Mouse (Mus musculus) midbrain, embryonic 16.5 days (tissue): Measurements from ENCODE around the gene Grin2b. TPM values are rescaled to one million over a fixed set of nuclear protein-coding genes. Genes with fewer than 3 reads are reported as not detected.

Experiments used
- ATAC-seq: fragments of 200-750 bp; cut with Nextera tagmentation; 2 replicates; pipeline ENCODE4 v1.8.0; 2017; ENCODE audit warnings: moderate TSS enrichment
- H3K27ac ChIP-seq: fragments of 300-500 bp; sonication (generic); 2 replicates; pipeline ENCODE4 v1.5.1; 2014; ENCODE audit warnings: mild to moderate bottlenecking, low read length, mixed read lengths
- H3K27me3 ChIP-seq: fragments of 300-500 bp; sonication (generic); 2 replicates; pipeline ENCODE4 v1.6.1; 2014; ENCODE audit warnings: low read depth, low read length, mixed read lengths; ENCODE audit not compliant: control insufficient read depth, insufficient read depth
- H3K36me3 ChIP-seq: fragments of 300-500 bp; sonication (generic); 2 replicates; pipeline ENCODE4 v1.6.1; 2014; ENCODE audit warnings: mild to moderate bottlenecking, low read length, moderate library complexity, mixed read lengths; ENCODE audit not compliant: control insufficient read depth, insufficient read depth
- H3K4me1 ChIP-seq: fragments of 300-500 bp; sonication (generic); 2 replicates; pipeline ENCODE4 v1.6.1; 2014; ENCODE audit warnings: mild to moderate bottlenecking, low read length, mixed read lengths; ENCODE audit not compliant: control insufficient read depth, insufficient read depth
- H3K4me2 ChIP-seq: fragments of 300-500 bp; sonication (generic); 2 replicates; pipeline ENCODE4 v1.6.1; 2014; ENCODE audit warnings: mild to moderate bottlenecking, low read length, mixed read lengths
- H3K4me3 ChIP-seq: fragments of 300-500 bp; sonication (generic); 2 replicates; pipeline ENCODE4 v1.5.1; 2014; ENCODE audit warnings: low read depth, mild to moderate bottlenecking, low read length, moderate library complexity, mixed read lengths
- H3K9ac ChIP-seq: fragments of 300-500 bp; sonication (generic); 2 replicates; pipeline ENCODE4 v1.6.1; 2014; ENCODE audit warnings: low read depth, low read length, mixed read lengths
- H3K9me3 ChIP-seq: fragments of 300-500 bp; sonication (generic); replicated peaks from 2 replicates; pipeline ENCODE4 v1.6.1; 2014; ENCODE audit warnings: mild to moderate bottlenecking, low read length, mixed read lengths; ENCODE audit not compliant: control insufficient read depth, poor library complexity, severe bottlenecking
- WGBS: fragments of 180-500 bp; shearing (Covaris S2); extraction: QIAGEN DNeasy Blood & Tissue Kit; methylation state at CpG from one replicate; pipeline ENCODE4 v1.1.7; 2014; 5-methylcytosine and 5-hydroxymethylcytosine counted together
- polyA plus RNA-seq: library from polyadenylated mRNA; unstranded; fragments of >200 nt; fragmentation: Nextera tagmentation; extraction: Ambion mirVana; gene quantifications from 2 replicates; pipeline ENCODE4 v1.2.1, GENCODE M21; 2015

The Grin2b gene
- polyA plus RNA-seq, 1 experiment from 2014 or later = 75.6 TPM

DNA sequence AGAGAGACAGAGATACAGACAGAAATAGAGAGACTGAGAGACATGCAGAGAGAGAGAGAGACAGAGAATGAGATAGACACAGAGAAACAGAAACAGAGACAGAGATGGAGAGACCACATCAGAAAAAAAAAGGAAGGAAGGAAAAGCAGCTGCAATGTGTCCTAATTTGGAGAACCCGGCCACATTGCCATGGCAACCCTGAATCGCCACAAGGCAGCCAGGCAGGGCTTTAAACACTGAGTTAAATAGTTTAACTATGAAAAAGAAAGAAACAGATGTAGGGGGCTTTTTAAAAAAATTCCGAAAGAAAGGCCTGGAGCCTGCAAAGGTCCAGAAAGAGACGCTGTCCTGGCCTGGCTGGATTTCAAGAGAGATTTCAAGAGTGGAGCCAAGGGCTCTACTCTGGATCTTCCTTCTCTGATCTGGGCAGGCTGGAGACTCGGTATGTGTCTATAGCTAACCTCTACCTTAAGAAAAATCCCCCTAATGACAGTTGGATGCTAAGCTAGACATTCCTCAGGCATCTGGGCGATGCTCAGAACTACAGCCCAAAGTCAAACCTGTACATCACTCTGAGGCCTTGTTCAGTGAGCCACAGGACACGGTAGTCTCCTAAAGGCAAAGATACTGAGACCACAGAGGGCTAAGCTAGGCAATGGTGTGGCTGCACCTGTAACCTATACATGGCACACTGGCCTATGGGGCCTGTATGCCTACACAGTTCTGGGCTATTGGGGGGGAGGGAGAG is 162.8 kb downstream of the Grin2b start:
- Histone ChIP-seq H3K9ac (0 out of 2 replicates have a peak overlapping the region, but pooled peaks have one; percentile 25), H3K36me3 (no peaks in the 10 kb centered on the region), H3K27ac (peak overlapping the region; percentile 57), H3K9me3 (no peaks in the 10 kb centered on the region), H3K27me3 (no peaks in the 10 kb centered on the region), H3K4me3 (no peak overlapping the region), H3K4me1 (peaks cover 24% of the 10 kb centered on the region), H3K4me2 (peak overlapping the region; percentile 27)
- 21% methylated on average over 7 of the region's 7 CpGs for WGBS
- ATAC-seq = peak; percentile 32; the same call in 1 of the 2 replicates

DNA sequence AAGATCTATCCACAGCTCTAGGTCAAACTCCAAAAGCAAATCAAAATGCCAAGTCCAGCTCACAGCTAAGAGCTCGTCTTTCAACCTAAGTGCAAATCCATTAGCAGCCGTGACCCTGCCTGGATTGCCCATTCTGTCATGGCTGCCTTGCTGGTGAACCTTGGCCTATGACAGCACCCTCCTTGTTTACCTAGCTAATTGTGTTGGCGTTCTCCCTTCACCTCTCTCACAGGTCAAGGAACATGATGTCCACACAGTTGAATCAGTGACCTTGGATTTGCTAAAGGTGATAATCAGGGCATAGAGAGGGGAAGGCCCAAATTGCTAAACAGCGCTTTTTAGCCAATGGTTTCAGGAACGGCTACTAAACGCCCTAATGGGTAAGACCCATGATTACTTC is 165.2 kb downstream of the Grin2b start:
- WGBS = 86% methylated on average over 6 of the region's 6 CpGs
- no peak for ATAC-seq
- H3K4me2 ChIP-seq = no peak overlapping the region
- no peak overlapping the region for H3K4me3 ChIP-seq
- no peak overlapping the region for H3K27ac ChIP-seq
- no peaks in the 10 kb centered on the region for H3K27me3 ChIP-seq
- no peaks in the 10 kb centered on the region for H3K9me3 ChIP-seq
- no peak overlapping the region for H3K9ac ChIP-seq
- H3K4me1 ChIP-seq = peaks cover 24% of the 10 kb centered on the region
- no peaks in the 10 kb centered on the region for H3K36me3 ChIP-seq

DNA sequence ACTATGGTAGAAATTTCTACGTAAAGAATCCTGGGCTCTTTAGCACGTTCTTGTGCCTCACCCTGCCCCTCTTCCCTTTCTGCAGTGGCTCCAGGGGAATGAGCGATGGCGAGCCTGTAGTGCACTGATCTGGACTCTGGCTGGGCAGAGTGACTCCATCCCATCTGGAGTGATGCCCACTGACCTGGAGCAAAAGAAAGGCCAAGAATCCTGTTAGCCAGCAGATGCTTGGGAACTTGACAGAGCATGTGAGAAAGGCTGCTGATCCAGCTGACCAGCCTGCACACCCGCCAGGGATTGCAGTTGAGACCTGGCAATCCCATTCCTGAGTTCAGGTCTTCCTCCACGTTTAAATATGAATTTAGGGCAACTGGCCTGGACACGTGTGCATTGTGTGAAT is 178.6 kb downstream of the Grin2b start:
- Histone ChIP-seq H3K4me1 (peaks cover 22% of the 10 kb centered on the region), H3K36me3 (no peaks in the 10 kb centered on the region), H3K9me3 (no peaks in the 10 kb centered on the region), H3K4me3 (no peak overlapping the region), H3K9ac (no peak overlapping the region), H3K27ac (peak overlapping the region; percentile 52), H3K4me2 (no peak overlapping the region), H3K27me3 (no peaks in the 10 kb centered on the region)
- ATAC-seq = 0 out of 2 replicates have a peak, but pooled peaks have one; percentile 26
- 45% methylated on average over 7 of the region's 7 CpGs for WGBS

DNA sequence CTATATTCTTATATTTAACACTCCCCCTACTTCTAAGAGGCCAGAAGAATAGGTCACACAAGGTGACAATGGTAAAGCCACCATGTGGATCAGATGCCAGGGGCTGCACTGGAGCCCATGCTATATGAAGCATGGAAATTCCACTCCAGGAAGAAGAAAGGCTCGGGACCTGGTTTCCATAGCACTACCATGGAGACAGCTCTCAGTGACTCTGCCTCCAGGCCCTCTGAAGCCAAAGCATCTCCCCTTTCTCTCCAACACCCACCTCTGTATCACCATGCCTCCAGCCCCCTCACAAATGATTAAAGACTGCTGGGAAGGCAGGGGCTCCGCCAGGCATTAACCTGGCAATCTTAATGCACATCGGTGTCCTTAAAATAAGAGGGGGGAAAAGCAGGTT is 179.4 kb downstream of the Grin2b start:
- Histone ChIP-seq H3K27ac (peak overlapping the region; percentile 66; the same call in 1 of the 2 replicates), H3K4me1 (peaks cover 22% of the 10 kb centered on the region), H3K27me3 (no peaks in the 10 kb centered on the region), H3K9me3 (no peaks in the 10 kb centered on the region), H3K4me2 (no peak overlapping the region), H3K36me3 (no peaks in the 10 kb centered on the region), H3K4me3 (no peak overlapping the region), H3K9ac (no peak overlapping the region)
- 27% methylated on average over 3 of the region's 3 CpGs for WGBS
- ATAC-seq = peak; percentile 64

DNA sequence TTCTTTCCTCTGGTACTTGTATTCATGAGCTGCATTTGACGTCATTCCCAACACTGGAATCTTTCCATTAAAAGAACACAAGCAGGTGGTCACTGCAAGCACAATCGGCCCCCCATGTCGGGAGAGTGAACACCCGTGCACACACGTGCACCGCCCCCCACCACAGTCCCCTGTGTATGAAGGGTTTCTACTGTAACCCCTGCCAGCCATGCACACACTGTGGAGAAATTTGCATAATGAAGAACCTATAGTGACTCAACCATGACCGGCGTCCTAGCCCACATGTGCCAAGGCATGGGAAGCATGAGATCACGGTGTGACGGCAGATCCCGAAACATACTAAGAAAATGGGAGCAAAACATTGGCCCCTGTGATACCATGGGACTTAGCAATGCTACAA is 179.9 kb downstream of the Grin2b start:
- Histone ChIP-seq H3K36me3 (no peaks in the 10 kb centered on the region), H3K4me3 (no peak overlapping the region), H3K27ac (no peak overlapping the region), H3K9me3 (no peaks in the 10 kb centered on the region), H3K4me2 (no peak overlapping the region), H3K27me3 (no peaks in the 10 kb centered on the region), H3K4me1 (peaks cover 22% of the 10 kb centered on the region), H3K9ac (no peak overlapping the region)
- ATAC-seq = peak; percentile 40; the same call in 1 of the 2 replicates
- 76% methylated on average over 11 of the region's 11 CpGs for WGBS

DNA sequence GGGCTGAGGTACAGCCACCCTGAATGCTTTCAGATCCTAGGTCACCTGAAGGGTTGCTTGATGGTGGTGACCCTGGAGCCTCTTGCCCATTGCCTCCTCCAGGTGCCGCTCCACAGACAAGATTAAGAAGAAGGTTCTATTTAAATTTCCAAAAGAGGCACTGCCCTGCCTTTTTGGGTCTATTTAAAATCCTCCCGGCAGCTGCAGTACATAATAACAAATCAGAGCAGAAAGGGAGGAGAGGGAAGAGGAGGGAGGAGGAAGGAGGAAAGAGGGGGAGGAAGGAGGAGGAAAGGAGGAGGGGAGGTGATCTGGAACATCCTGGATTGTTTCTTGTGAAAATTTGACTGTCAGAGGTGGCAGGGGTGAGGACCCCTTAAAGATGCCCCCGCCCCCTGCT is 197.2 kb downstream of the Grin2b start:
- no peak overlapping the region for H3K9ac ChIP-seq
- no peak overlapping the region for H3K27ac ChIP-seq
- peaks cover 7% of the 10 kb centered on the region; the same call in 1 of the 2 replicates for H3K4me1 ChIP-seq
- H3K36me3 ChIP-seq = no peaks in the 10 kb centered on the region
- no peaks in the 10 kb centered on the region for H3K27me3 ChIP-seq
- no peak overlapping the region for H3K4me2 ChIP-seq
- ATAC-seq = no peak
- no peaks in the 10 kb centered on the region for H3K9me3 ChIP-seq
- 59% methylated on average over 3 of the region's 3 CpGs for WGBS
- no peak overlapping the region for H3K4me3 ChIP-seq

DNA sequence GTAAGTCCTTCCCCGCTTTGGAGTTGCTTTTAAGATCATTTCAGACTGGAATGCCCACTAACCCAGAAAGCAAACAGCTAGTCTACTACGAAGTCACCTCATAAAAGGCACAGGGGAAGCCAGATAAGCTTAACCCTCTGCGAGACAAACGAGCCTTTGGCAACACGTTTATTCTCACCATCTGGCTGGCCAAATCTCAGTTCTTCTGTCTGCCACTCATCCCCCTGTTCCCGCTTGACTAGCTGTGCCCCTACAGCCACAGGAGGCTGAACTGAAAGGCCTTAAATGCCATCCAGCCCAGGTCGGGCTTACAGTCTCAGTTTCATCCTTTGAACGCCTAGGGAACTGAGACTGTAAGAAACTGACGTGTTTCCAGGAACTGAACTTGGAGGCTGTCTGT is 200.8 kb downstream of the Grin2b start:
- Histone ChIP-seq H3K4me3 (no peak overlapping the region), H3K4me2 (no peak overlapping the region), H3K27me3 (no peaks in the 10 kb centered on the region), H3K9ac (no peak overlapping the region), H3K27ac (no peak overlapping the region), H3K36me3 (no peaks in the 10 kb centered on the region), H3K9me3 (no peaks in the 10 kb centered on the region), H3K4me1 (peaks cover 7% of the 10 kb centered on the region; the same call in 1 of the 2 replicates)
- no peak for ATAC-seq
- 60% methylated on average over 9 of the region's 9 CpGs for WGBS

DNA sequence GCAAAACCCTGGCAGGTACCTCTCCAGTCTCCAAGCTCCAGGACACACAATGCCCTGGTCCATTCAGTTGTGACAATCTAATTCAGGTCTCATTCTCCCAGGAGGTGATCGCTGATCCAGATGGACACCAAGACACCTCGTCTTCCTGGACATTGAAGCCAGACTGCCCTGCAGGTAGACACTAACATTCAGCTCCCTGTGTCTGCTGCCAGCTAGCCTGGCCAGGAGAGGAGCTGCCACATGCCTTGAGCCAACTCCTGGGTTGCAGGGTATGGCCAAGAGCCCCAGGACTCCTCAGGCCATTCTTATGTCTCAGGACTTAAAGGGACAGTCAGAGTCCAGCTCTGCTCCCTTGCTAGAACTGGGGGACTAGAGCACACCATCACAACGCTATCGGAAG is 201.8 kb downstream of the Grin2b start:
- H3K36me3 ChIP-seq = no peaks in the 10 kb centered on the region
- WGBS = 90% methylated on average over 4 of the region's 4 CpGs
- H3K27me3 ChIP-seq = no peaks in the 10 kb centered on the region
- H3K4me2 ChIP-seq = no peak overlapping the region
- H3K9ac ChIP-seq = no peak overlapping the region
- no peaks in the 10 kb centered on the region for H3K9me3 ChIP-seq
- no peak overlapping the region for H3K4me3 ChIP-seq
- peaks cover 7% of the 10 kb centered on the region; the same call in 1 of the 2 replicates for H3K4me1 ChIP-seq
- no peak for ATAC-seq
- H3K27ac ChIP-seq = no peak overlapping the region

DNA sequence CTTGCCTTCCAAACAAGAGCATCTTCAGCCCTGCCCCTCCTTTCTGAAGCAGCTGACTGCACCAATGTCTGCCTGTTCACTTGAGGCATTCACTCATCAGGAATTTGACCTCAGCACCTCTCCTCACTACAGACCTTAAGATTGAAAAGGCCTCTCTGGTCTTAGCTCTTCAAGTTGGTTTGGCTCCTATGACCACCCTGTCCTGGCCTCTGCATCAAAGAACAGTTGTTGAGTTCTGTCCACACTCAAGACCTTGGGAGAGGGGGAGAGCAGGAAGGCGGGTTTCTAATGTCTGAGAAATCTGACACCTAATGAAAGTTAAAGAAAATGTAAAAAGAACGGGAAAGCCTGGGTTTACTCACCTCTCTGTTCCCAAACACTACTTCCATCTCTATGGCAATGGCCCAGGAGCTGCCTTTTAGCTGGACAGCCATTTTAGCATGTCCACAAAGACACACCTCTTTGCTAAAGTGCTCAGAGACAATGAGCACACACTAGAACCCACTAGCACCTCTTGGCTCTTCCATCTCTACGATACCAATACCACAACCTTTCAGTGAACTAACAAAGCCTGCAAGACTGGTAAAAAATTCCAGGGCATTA is 202.5 kb downstream of the Grin2b start:
- Histone ChIP-seq H3K4me1 (peaks cover 4% of the 10 kb centered on the region; the same call in 1 of the 2 replicates), H3K9me3 (no peaks in the 10 kb centered on the region), H3K4me3 (no peak overlapping the region), H3K4me2 (no peak overlapping the region), H3K27me3 (no peaks in the 10 kb centered on the region), H3K9ac (no peak overlapping the region), H3K36me3 (no peaks in the 10 kb centered on the region), H3K27ac (no peak overlapping the region)
- 81% methylated on average over 3 of the region's 3 CpGs for WGBS
- ATAC-seq = no peak
